Mouse (Mus musculus): Measurements from ENCODE around the gene Rcn3.
A peak's percentile ranks its signal among the peaks of the same experiment; 100 is the strongest.

Rcn3 gene

GRCm38 (mm10) chr7:45073949-45074348, 18.1 kb downstream of the Rcn3 start:
- no peak for DNase-seq (ENCODE audit: low read depth, low spot score)

GRCm38 (mm10) chr7:45073171-45073707, 18.8 kb downstream of the Rcn3 start:
- no peak for DNase-seq (ENCODE audit: low read depth, low spot score)

GRCm38 (mm10) chr7:45072230-45072629, 19.8 kb downstream of the Rcn3 start:
- no peak for DNase-seq (ENCODE audit: low read depth, low spot score)

GRCm38 (mm10) chr7:45069671-45070070, 22.4 kb downstream of the Rcn3 start:
- no peak for DNase-seq (ENCODE audit: low read depth, low spot score)

GRCm38 (mm10) chr7:45068000-45068318, 24.1 kb downstream of the Rcn3 start:
- peak; percentile 31 for DNase-seq (ENCODE audit: low read depth, low spot score)

- no peak for DNase-seq (ENCODE audit: low read depth, low spot score)
These were observed 24.6 kb downstream of the Rcn3 start for GRCm38 (mm10) chr7:45067190-45067999.

- DNase-seq (ENCODE audit: low read depth, low spot score), result peak; percentile 97
These were observed 29.7 kb downstream of the Rcn3 start, which contains the start of the genes Nosip and Prrg2 for GRCm38 (mm10) chr7:45062239-45062835. Gene Nosip, plus strand, starts transcription at chr7:45062429. Gene Prrg2, minus strand, starts transcription at chr7:45062677.

- DNase-seq (ENCODE audit: low read depth, low spot score), result no peak
These were observed 30.4 kb downstream of the Rcn3 start for GRCm38 (mm10) chr7:45061532-45062075.

- no peak for DNase-seq (ENCODE audit: low read depth, low spot score)
These were observed 31.3 kb downstream of the Rcn3 start for GRCm38 (mm10) chr7:45060632-45061122.

- DNase-seq (ENCODE audit: low read depth, low spot score), result no peak
These were observed 33.1 kb downstream of the Rcn3 start for GRCm38 (mm10) chr7:45058607-45059571.

- DNase-seq (ENCODE audit: low read depth, low spot score), result no peak
These were observed 35.1 kb downstream of the Rcn3 start for GRCm38 (mm10) chr7:45056972-45057348.

GRCm38 (mm10) chr7:45056329-45056971, 35.6 kb downstream of the Rcn3 start:
- DNase-seq (ENCODE audit: low read depth, low spot score), result no peak

GRCm38 (mm10) chr7:45053931-45054510, 38.0 kb downstream of the Rcn3 start:
- DNase-seq (ENCODE audit: low read depth, low spot score), result peak; percentile 85

- peak; percentile 71 for DNase-seq (ENCODE audit: low read depth, low spot score)
These were observed 38.7 kb downstream of the Rcn3 start for GRCm38 (mm10) chr7:45053117-45053930.

GRCm38 (mm10) chr7:45052862-45053116, 39.2 kb downstream of the Rcn3 start, which contains the start of gene Prr12:
Gene Prr12, minus strand, starts transcription at chr7:45052881.
- peak; percentile 33 for DNase-seq (ENCODE audit: low read depth, low spot score)

- DNase-seq (ENCODE audit: low read depth, low spot score), result no peak
These were observed 39.7 kb downstream of the Rcn3 start for GRCm38 (mm10) chr7:45052181-45052861.

- no peak for DNase-seq (ENCODE audit: low read depth, low spot score)
These were observed 40.4 kb downstream of the Rcn3 start for GRCm38 (mm10) chr7:45051601-45051974.

- peak; percentile 76 for DNase-seq (ENCODE audit: low read depth, low spot score)
These were observed 40.9 kb downstream of the Rcn3 start for GRCm38 (mm10) chr7:45050945-45051600.

All from retina, postnatal 7 days (tissue).